Mouse (Mus musculus): ENCODE data around the gene Nrip2. TPM values are rescaled to one million over a fixed set of nuclear protein-coding genes. Genes with fewer than 3 reads are reported as not detected.

Nrip2 gene
- polyA plus RNA-seq, 1 experiment from 2014 or later, result 1.4 TPM

DNA sequence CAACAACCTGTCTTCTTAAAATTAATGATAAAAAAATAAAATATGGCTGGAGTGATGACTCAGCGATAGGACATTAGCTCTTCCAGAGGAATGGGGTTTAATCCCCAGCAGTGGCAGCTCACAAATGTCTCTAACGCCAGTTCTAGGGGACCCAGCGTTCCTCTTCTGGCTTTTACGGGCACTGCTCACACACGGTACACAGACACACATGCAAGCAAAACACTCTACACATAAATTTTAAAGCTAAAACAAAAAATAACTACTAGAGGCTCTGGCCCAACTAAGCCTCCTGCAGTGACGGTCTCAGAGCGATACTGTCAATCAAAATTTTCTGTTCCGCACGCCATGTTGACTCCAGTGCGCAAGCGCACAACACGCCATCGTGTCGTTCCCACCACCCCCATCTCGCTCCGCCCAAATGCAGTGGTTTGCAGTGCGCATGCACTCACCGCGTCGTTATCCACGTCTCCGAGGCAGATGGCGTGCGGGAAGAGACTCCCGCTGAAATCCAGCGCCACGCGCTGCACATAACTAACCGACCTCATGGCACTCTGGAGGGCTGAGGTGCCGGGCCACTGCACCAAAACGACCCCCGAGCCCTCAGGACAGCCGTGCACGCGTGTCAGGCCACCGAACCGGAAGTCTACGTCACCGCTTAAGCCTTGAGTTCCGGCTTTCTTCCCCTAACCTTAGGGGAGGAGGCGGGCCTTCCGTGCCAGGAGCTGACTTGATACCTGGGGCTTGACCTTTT lies 25.3 kb downstream of the Nrip2 start, which contains the start of gene Itfg2:
Itfg2 (minus strand) TSS at position 663 of the 751 bp plus-strand sequence.
- Histone ChIP-seq H3K9ac (peak within 1 kb of the TSS; percentile 79), H3K27ac (peak within 1 kb of the TSS; percentile 93), H3K36me3 (peaks cover 22% of the 10 kb centered on the region), H3K4me3 (replicated peaks) (peak within 1 kb of the TSS; percentile 74), H3K4me1 (replicated peaks) (peaks cover 37% of the 10 kb centered on the region), H3K9me3 (replicated peaks) (no peaks in the 10 kb centered on the region), H3K4me2 (peak within 1 kb of the TSS; percentile 80), H3K27me3 (no peaks in the 10 kb centered on the region)
- WGBS (ENCODE audit: insufficient replicate concordance), result under 1% methylated on average over 42 of the region's 42 CpGs
- ATAC-seq (ENCODE audit: low read depth), result peak; percentile 92
- DNase-seq, result peak; percentile 92

DNA sequence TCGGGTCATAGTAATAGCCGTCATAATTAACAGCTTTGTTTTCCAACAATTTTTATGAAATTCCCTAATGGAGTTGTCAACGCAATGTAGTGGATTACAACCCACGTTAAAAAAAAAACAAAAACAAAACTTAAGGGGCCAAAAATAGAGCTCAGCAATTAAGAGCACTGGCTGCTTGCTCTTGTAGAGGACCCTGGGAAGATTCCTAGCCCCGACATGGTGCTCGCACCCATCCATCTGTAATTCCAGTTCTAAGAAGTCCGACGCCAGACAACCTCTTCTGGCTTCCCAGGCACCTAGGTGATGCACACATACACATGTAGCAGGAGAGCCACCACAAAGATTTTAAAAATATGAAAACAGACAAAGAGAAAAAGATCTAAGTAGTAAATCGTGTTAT lies 25.9 kb downstream of the Nrip2 start:
- DNase-seq, result no peak
- Histone ChIP-seq H3K27me3 (no peaks in the 10 kb centered on the region), H3K4me3 (replicated peaks) (peak overlapping the region; percentile 74), H3K4me2 (peak overlapping the region; percentile 80), H3K9ac (peak overlapping the region; percentile 79), H3K9me3 (replicated peaks) (no peaks in the 10 kb centered on the region), H3K27ac (peak overlapping the region; percentile 93), H3K36me3 (peaks cover 25% of the 10 kb centered on the region), H3K4me1 (replicated peaks) (peaks cover 43% of the 10 kb centered on the region)
- 18% methylated on average over 9 of the region's 9 CpGs for WGBS (ENCODE audit: insufficient replicate concordance)
- no peak for ATAC-seq (ENCODE audit: low read depth)

DNA sequence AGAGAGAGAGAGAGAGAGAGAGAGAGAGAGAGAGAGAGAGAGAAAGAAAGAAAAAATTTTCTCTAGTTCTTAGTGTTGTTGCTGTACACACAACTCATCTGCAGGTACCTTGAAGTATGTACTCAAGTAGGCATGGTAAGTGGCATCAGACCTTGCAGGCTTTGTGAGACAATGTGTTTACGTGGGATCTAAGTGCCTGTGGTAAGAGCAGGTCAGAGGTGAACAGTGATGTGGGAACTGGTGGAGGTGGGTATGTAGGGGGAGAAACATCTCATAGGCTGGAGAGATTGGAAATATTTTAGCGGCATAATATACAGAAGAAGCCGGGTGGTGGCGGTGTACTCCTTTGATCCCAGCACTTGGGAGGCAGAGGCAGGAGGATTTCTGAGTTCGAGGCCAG lies 28.5 kb downstream of the Nrip2 start:
- Histone ChIP-seq H3K4me1 (replicated peaks) (peaks cover 40% of the 10 kb centered on the region), H3K9me3 (replicated peaks) (no peaks in the 10 kb centered on the region), H3K9ac (no peak overlapping the region), H3K27ac (no peak overlapping the region), H3K36me3 (peaks cover 45% of the 10 kb centered on the region), H3K4me2 (no peak overlapping the region), H3K4me3 (replicated peaks) (no peak overlapping the region), H3K27me3 (no peaks in the 10 kb centered on the region)
- ATAC-seq (ENCODE audit: low read depth), result no peak
- 91% methylated on average over 5 of the region's 5 CpGs for WGBS (ENCODE audit: insufficient replicate concordance)
- no peak for DNase-seq

DNA sequence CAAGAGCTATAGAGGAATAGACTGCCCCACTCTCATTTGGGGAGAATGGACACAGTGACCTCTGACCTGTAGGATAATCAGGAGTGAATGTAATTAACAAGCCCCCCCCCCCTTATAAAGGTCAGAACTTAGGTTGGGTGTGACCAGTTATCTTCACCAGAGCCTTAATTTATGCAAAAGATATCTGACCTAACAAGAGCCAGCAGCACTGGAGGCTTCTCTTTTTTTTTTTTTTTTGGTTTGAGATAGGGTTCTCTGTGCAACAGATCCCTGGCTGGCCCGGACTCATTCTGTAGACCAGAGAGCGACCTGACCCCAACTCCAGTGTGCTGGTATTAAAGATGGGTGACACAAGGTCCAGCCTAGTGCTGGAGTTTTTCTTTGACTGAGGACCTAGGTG lies 30.2 kb downstream of the Nrip2 start:
- Histone ChIP-seq H3K36me3 (peaks cover 62% of the 10 kb centered on the region), H3K27me3 (no peaks in the 10 kb centered on the region), H3K4me2 (no peak overlapping the region), H3K9ac (no peak overlapping the region), H3K4me3 (replicated peaks) (no peak overlapping the region), H3K9me3 (replicated peaks) (no peaks in the 10 kb centered on the region), H3K4me1 (replicated peaks) (peaks cover 28% of the 10 kb centered on the region), H3K27ac (no peak overlapping the region; the same call in 1 of the 2 replicates)
- no peak for ATAC-seq (ENCODE audit: low read depth)
- no peak for DNase-seq
- 67% methylated on average over 2 of the region's 2 CpGs for WGBS (ENCODE audit: insufficient replicate concordance)

DNA sequence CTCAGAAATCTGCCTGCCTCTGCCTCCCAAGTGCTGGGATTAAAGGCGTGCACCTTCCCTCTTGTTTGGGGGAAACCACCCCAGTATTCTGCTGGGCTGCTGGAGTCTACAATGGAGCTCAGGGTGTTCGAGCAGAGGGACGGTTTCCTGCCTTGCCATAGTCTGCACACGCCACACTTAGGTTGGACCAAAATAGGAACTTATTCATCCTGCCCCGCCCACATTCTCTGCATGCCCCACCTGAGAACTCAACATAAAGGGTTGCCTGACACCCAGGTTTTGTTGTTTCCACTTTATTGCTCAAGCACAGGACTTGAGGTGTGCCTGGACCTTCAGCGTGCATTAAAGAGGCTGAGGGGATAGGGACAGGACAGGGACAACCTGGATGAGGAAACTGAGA lies 30.7 kb downstream of the Nrip2 start:
- Histone ChIP-seq H3K4me2 (no peak overlapping the region), H3K4me1 (replicated peaks) (peaks cover 28% of the 10 kb centered on the region), H3K27me3 (no peaks in the 10 kb centered on the region), H3K9ac (no peak overlapping the region), H3K27ac (no peak overlapping the region; the same call in 1 of the 2 replicates), H3K36me3 (peaks cover 67% of the 10 kb centered on the region), H3K9me3 (replicated peaks) (no peaks in the 10 kb centered on the region), H3K4me3 (replicated peaks) (no peak overlapping the region)
- 71% methylated on average over 6 of the region's 6 CpGs for WGBS (ENCODE audit: insufficient replicate concordance)
- ATAC-seq (ENCODE audit: low read depth) (no peak), DNase-seq (no peak)

DNA sequence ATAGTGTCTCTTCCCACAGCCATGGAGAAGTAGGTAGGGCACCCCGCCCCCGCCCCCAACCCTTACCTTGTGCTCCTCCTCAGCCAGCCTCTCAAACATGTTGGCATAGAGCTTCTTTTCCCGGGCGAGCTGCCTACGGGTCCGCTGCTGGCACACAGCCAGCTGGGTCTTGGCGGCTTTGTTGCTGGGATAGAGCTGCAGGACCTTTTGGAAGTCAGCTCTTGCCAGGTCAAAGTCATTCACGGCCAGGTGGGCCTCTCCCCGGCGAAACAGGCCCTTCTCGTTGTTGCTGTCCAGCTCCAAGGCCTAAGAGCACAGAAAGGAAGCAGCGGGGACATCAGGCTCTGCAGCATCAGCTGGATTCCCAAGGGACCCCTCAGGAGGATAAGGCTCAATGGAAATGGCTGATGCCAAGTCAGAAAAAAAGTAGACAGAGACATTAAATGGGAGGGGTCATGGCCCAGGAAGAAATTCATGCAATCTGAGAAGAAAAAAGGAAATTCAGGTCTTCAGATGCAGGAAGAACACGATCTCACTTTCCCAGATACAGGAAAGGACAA lies 33.3 kb downstream of the Nrip2 start:
- H3K4me3 ChIP-seq (replicated peaks), result no peak overlapping the region
- H3K27ac ChIP-seq, result no peak overlapping the region
- ATAC-seq (ENCODE audit: low read depth) (no peak), DNase-seq (no peak)
- no peak overlapping the region for H3K9ac ChIP-seq
- H3K4me1 ChIP-seq (replicated peaks), result peaks cover 43% of the 10 kb centered on the region
- H3K36me3 ChIP-seq, result peaks cover 87% of the 10 kb centered on the region
- H3K9me3 ChIP-seq (replicated peaks), result no peaks in the 10 kb centered on the region
- no peak overlapping the region for H3K4me2 ChIP-seq
- H3K27me3 ChIP-seq, result no peaks in the 10 kb centered on the region
- WGBS (ENCODE audit: insufficient replicate concordance), result 91% methylated on average over 13 of the region's 13 CpGs

DNA sequence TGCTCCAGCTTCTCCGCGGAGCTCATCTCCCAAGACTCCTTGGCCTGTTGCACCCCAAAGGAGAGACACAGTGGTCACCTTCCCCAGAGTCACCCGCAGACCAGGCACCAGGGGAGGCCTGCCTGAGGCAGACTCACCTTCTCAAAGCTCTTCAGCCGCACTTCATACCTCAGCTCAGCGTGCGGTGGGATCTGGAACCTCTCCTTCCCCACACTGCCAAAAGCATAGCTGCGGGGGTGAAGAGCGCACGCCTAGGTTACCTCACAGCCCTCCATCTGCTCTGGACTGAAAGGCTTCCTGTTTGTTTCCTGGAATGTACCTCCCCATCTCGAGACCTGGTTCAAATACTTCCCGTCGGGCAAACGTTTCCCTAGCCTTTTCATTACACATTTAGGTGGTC lies 34.5 kb downstream of the Nrip2 start:
- Histone ChIP-seq H3K36me3 (peaks cover 81% of the 10 kb centered on the region), H3K27me3 (no peaks in the 10 kb centered on the region), H3K27ac (no peak overlapping the region), H3K9ac (no peak overlapping the region), H3K4me3 (replicated peaks) (no peak overlapping the region), H3K4me1 (replicated peaks) (peaks cover 47% of the 10 kb centered on the region), H3K9me3 (replicated peaks) (no peaks in the 10 kb centered on the region), H3K4me2 (no peak overlapping the region)
- 88% methylated on average over 13 of the region's 13 CpGs for WGBS (ENCODE audit: insufficient replicate concordance)
- ATAC-seq (ENCODE audit: low read depth), result no peak
- DNase-seq, result no peak

DNA sequence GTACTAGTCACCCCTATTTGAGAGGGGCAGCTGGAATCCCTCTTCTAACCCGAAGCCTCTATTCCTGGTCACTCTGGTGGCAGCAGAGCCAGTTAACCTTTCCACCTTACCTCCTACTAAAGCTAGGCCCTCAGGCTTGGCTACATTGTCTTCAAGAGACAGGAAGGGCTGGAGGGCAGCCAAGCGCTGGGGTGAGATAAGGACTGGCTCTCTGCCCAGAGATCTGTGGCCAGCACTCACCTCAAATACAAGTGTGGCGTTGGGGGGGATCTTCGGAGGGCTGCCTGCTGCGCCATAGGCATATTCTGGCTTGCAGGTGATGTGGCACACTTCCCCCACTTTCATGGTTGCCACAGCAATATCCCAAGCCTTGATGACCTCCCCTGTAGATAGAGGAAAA lies 36.4 kb downstream of the Nrip2 start:
- Histone ChIP-seq H3K36me3 (peaks cover 62% of the 10 kb centered on the region), H3K27ac (no peak overlapping the region), H3K9ac (no peak overlapping the region), H3K4me2 (no peak overlapping the region), H3K4me1 (replicated peaks) (peaks cover 50% of the 10 kb centered on the region), H3K9me3 (replicated peaks) (no peaks in the 10 kb centered on the region), H3K27me3 (no peaks in the 10 kb centered on the region), H3K4me3 (replicated peaks) (no peak overlapping the region)
- ATAC-seq (ENCODE audit: low read depth), result no peak
- no peak for DNase-seq
- 57% methylated on average over 5 of the region's 5 CpGs for WGBS (ENCODE audit: insufficient replicate concordance)

DNA sequence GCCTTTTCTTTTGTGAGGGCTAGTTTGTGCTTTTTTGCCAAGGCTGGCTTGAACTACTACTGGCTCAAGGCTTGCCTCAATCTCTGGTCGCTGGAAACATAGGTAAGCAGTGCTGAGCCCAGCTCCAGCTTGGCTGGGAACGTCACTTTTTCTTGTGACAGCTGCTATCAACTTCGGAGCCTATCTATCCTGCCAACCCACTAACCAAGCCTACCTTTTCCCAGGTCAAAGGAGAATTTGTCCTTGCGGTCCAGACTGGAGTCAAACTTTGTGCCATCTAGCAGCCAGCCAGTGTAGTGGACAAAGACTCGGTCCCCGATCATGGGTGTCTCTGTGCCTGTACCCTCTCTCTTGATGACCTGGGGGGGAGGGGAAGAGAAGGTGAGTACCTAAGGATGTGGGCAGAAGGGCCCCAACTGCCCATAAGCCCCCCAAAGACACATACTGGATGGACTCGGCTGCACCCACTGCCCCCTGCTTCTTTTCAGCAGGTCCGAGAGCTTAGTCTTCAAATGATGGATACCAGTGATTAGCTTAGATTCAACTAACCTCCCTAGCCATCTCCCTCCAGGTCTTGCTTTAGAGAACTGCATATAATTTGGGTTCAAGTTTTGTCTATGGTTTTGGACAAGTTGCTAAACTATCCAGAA lies 37.4 kb downstream of the Nrip2 start:
- H3K9me3 ChIP-seq (replicated peaks), result no peaks in the 10 kb centered on the region
- H3K36me3 ChIP-seq, result peaks cover 53% of the 10 kb centered on the region
- no peak for ATAC-seq (ENCODE audit: low read depth)
- DNase-seq, result no peak
- no peak overlapping the region for H3K27ac ChIP-seq
- peak overlapping the region; percentile 96 for H3K9ac ChIP-seq
- H3K27me3 ChIP-seq, result no peaks in the 10 kb centered on the region
- WGBS (ENCODE audit: insufficient replicate concordance), result 78% methylated on average over 8 of the region's 8 CpGs
- peaks cover 47% of the 10 kb centered on the region for H3K4me1 ChIP-seq (replicated peaks)
- peak overlapping the region; percentile 99 for H3K4me2 ChIP-seq
- peak overlapping the region; percentile 93 for H3K4me3 ChIP-seq (replicated peaks)

DNA sequence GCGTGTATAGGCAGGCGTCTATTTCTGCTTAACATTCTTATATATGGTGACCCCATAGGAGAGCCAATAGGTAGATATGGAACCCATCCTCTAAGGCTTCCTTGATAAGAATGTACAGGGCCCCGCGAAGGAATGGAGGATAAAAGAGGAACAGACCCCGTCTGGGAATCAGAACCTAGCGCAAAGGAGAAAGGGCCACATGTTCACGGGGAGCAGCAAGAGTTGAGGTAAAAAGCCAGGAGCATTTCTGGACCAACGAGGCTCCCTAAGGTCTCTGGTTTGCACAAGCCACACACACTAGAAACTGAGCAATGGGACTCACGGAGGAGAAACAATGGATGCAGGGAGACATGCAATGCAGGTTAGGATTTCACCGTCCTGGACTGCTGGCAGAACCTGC lies 38.2 kb downstream of the Nrip2 start:
- H3K9me3 ChIP-seq (replicated peaks), result no peaks in the 10 kb centered on the region
- H3K4me1 ChIP-seq (replicated peaks), result peaks cover 47% of the 10 kb centered on the region
- peak overlapping the region; percentile 90 for H3K27ac ChIP-seq
- no peaks in the 10 kb centered on the region for H3K27me3 ChIP-seq
- peak overlapping the region; percentile 96 for H3K9ac ChIP-seq
- peak overlapping the region; percentile 93 for H3K4me3 ChIP-seq (replicated peaks)
- under 1% methylated on average over 10 of the region's 10 CpGs for WGBS (ENCODE audit: insufficient replicate concordance)
- H3K4me2 ChIP-seq, result peak overlapping the region; percentile 99
- no peak for ATAC-seq (ENCODE audit: low read depth)
- no peak for DNase-seq
- H3K36me3 ChIP-seq, result peaks cover 45% of the 10 kb centered on the region

DNA sequence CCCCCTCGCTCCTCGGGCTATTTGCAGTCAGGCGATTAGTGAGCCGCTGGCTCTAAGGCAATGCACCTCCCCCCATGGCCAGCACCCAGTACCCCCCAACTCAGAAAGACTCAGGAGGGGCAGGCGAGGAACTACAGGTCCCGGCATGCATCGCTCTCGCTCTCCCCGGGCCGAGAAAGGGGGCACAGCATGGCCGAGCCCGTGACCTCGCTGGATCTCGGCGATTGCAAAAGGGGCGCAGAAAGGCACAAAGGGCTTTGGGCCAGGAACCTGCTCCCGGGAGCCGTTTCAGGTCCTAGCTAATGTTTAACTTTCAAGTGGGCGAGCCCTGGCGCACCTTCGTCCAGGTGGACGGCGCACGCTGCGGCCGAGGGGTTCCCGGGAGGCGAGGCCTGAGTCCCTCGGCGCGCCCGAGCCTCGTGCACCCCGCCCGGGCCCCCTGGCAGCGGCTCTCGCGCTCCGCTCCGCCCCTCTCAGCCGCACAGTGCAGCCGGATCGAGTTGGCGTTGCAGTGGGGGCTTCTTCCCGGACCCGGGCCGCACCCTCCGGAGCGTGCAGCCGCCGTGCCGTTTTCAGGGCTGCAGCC lies 38.7 kb downstream of the Nrip2 start:
- Histone ChIP-seq H3K36me3 (peaks cover 40% of the 10 kb centered on the region), H3K4me2 (peak overlapping the region; percentile 99), H3K4me3 (replicated peaks) (peak overlapping the region; percentile 93), H3K9ac (peak overlapping the region; percentile 96), H3K27ac (peak overlapping the region; percentile 90), H3K27me3 (no peaks in the 10 kb centered on the region), H3K9me3 (replicated peaks) (no peaks in the 10 kb centered on the region), H3K4me1 (replicated peaks) (peaks cover 47% of the 10 kb centered on the region)
- under 1% methylated on average over 52 of the region's 52 CpGs for WGBS (ENCODE audit: insufficient replicate concordance)
- ATAC-seq (ENCODE audit: low read depth), result peak; percentile 70
- DNase-seq, result peak; percentile 52
